Mouse (Mus musculus): ENCODE measurements around the gene Npc2. TPM values are rescaled to one million over a fixed set of nuclear protein-coding genes. Genes with fewer than 3 reads are reported as not detected.
A peak's percentile ranks its signal among the peaks of the same experiment; 100 is the strongest.

Npc2 gene
- polyA plus RNA-seq, 1 experiment from 2014 or later, result 69.8 TPM

DNA sequence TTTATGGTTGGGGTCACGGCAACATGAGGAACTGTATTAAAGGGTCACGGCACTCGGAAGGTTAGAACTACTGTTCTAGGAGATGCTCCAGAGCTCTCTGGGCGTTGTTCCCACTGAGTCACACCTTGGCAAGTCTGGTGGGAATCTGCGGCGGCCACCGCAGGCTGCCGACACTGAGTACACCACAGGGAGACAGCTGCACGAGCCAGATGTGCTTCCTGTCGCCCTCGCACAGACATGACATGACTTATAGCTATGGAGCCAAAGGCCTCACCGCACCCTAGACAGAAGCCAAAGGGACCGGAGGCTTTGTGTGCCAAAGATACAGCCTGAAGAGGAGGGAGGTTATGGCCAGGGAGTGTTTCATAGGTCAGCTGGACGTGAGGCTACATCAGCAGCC is 22.3 kb downstream of the Npc2 start:
- WGBS, result 33% methylated on average over 14 of the region's 14 CpGs
- no peaks in the 10 kb centered on the region for H3K9me3 ChIP-seq (ENCODE audit: low read length)
- no peak overlapping the region for H3K4me3 ChIP-seq (ENCODE audit: low read length)
- no peak overlapping the region for H3K9ac ChIP-seq (replicated peaks; ENCODE audit: low read length)
- H3K27ac ChIP-seq (ENCODE audit: low read length), result no peak overlapping the region
- H3K36me3 ChIP-seq (ENCODE audit: insufficient read depth, low read length), result peaks cover 3% of the 10 kb centered on the region; the same call in 1 of the 2 replicates
- ATAC-seq (ENCODE audit: low FRiP score, low TSS enrichment), result no peak
- peaks cover 15% of the 10 kb centered on the region; the same call in 1 of the 2 replicates for H3K27me3 ChIP-seq (ENCODE audit: insufficient read depth, low read length)
- no peak overlapping the region for H3K4me2 ChIP-seq (replicated peaks; ENCODE audit: low read depth, low read length)
- H3K4me1 ChIP-seq (ENCODE audit: insufficient read depth, low read length), result no peaks in the 10 kb centered on the region

- no peak for ATAC-seq (ENCODE audit: low FRiP score, low TSS enrichment)
- WGBS, result 58% methylated on average over 3 of the region's 3 CpGs
- Histone ChIP-seq H3K36me3 (ENCODE audit: insufficient read depth, low read length) (no peaks in the 10 kb centered on the region), H3K9me3 (ENCODE audit: low read length) (no peaks in the 10 kb centered on the region), H3K4me1 (ENCODE audit: insufficient read depth, low read length) (no peaks in the 10 kb centered on the region), H3K27ac (ENCODE audit: low read length) (no peak overlapping the region), H3K4me2 (replicated peaks; ENCODE audit: low read depth, low read length) (no peak overlapping the region), H3K9ac (replicated peaks; ENCODE audit: low read length) (no peak overlapping the region), H3K27me3 (ENCODE audit: insufficient read depth, low read length) (peaks cover 15% of the 10 kb centered on the region; the same call in 1 of the 2 replicates), H3K4me3 (ENCODE audit: low read length) (no peak overlapping the region)
Observed at GRCm38 (mm10) chr12:84748134-84748533, 24.8 kb downstream of the Npc2 start.

GRCm38 (mm10) chr12:84745700-84746099 is 27.3 kb downstream of the Npc2 start:
- H3K9me3 ChIP-seq (ENCODE audit: low read length), result no peaks in the 10 kb centered on the region
- H3K27ac ChIP-seq (ENCODE audit: low read length), result no peak overlapping the region
- H3K4me3 ChIP-seq (ENCODE audit: low read length), result no peak overlapping the region
- WGBS, result 70% methylated on average over 4 of the region's 4 CpGs
- H3K4me1 ChIP-seq (ENCODE audit: insufficient read depth, low read length), result no peaks in the 10 kb centered on the region
- H3K36me3 ChIP-seq (ENCODE audit: insufficient read depth, low read length), result no peaks in the 10 kb centered on the region
- no peak overlapping the region for H3K4me2 ChIP-seq (replicated peaks; ENCODE audit: low read depth, low read length)
- no peak overlapping the region for H3K9ac ChIP-seq (replicated peaks; ENCODE audit: low read length)
- no peak for ATAC-seq (ENCODE audit: low FRiP score, low TSS enrichment)
- peaks cover 15% of the 10 kb centered on the region; the same call in 1 of the 2 replicates for H3K27me3 ChIP-seq (ENCODE audit: insufficient read depth, low read length)

GRCm38 (mm10) chr12:84743496-84743895 is 29.5 kb downstream of the Npc2 start:
- Histone ChIP-seq H3K4me1 (ENCODE audit: insufficient read depth, low read length) (no peaks in the 10 kb centered on the region), H3K27me3 (ENCODE audit: insufficient read depth, low read length) (peaks cover 9% of the 10 kb centered on the region; the same call in 1 of the 2 replicates), H3K9ac (replicated peaks; ENCODE audit: low read length) (no peak overlapping the region), H3K36me3 (ENCODE audit: insufficient read depth, low read length) (no peaks in the 10 kb centered on the region), H3K27ac (ENCODE audit: low read length) (no peak overlapping the region), H3K4me3 (ENCODE audit: low read length) (no peak overlapping the region), H3K4me2 (replicated peaks; ENCODE audit: low read depth, low read length) (no peak overlapping the region), H3K9me3 (ENCODE audit: low read length) (no peaks in the 10 kb centered on the region)
- ATAC-seq (ENCODE audit: low FRiP score, low TSS enrichment), result no peak
- WGBS, result 78% methylated on average over 10 of the region's 10 CpGs

DNA sequence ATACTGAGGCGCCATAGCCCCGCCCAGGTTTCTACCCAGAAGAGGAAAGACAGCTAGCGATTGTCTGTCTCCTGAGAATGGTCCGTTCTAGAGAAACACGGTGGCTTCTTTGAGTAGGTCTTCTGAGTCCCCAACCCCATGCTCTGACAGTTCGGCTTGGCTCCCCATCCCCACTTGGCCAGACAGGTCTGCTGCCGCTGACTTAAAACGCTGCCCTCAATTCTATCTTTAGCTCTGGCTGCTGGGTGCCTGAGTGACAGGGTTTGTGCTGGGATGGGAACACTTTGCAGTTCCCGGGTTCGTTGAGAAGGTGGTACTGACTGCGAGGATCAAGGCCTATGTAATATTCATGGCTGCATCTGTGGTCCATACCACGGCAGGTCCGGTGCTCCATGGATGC is 39.6 kb downstream of the Npc2 start:
- 68% methylated on average over 13 of the region's 13 CpGs for WGBS
- H3K27me3 ChIP-seq (ENCODE audit: insufficient read depth, low read length), result peaks cover 32% of the 10 kb centered on the region
- no peak overlapping the region for H3K4me2 ChIP-seq (replicated peaks; ENCODE audit: low read depth, low read length)
- ATAC-seq (ENCODE audit: low FRiP score, low TSS enrichment), result no peak
- H3K36me3 ChIP-seq (ENCODE audit: insufficient read depth, low read length), result no peaks in the 10 kb centered on the region
- H3K4me1 ChIP-seq (ENCODE audit: insufficient read depth, low read length), result no peaks in the 10 kb centered on the region
- no peaks in the 10 kb centered on the region for H3K9me3 ChIP-seq (ENCODE audit: low read length)
- no peak overlapping the region for H3K27ac ChIP-seq (ENCODE audit: low read length)
- no peak overlapping the region for H3K9ac ChIP-seq (replicated peaks; ENCODE audit: low read length)
- no peak overlapping the region for H3K4me3 ChIP-seq (ENCODE audit: low read length)

DNA sequence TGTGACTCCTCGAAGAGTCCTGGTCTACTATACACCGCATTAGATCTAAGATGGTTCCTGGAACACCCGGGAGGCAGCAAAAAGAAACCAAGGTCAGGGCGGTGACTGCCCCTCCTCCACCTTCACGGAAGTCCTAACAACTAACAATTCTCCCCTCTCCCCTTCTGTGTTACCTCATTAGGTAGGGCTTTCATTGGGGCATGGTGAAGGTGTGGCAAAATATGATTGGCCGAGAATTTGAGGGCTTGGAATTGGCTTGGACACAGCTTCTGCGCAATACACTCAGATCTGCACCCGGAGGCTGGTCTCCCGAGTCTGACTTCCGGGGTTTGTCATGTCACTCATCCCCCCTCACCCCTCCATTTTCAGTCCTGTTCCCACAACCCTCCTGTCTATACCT is 44.5 kb downstream of the Npc2 start:
- no peaks in the 10 kb centered on the region for H3K36me3 ChIP-seq (ENCODE audit: insufficient read depth, low read length)
- H3K4me1 ChIP-seq (ENCODE audit: insufficient read depth, low read length), result peaks cover 16% of the 10 kb centered on the region
- WGBS, result 95% methylated on average over 10 of the region's 10 CpGs
- H3K27me3 ChIP-seq (ENCODE audit: insufficient read depth, low read length), result peaks cover 20% of the 10 kb centered on the region; the same call in 1 of the 2 replicates
- no peak overlapping the region for H3K4me3 ChIP-seq (ENCODE audit: low read length)
- no peaks in the 10 kb centered on the region for H3K9me3 ChIP-seq (ENCODE audit: low read length)
- no peak overlapping the region for H3K9ac ChIP-seq (replicated peaks; ENCODE audit: low read length)
- ATAC-seq (ENCODE audit: low FRiP score, low TSS enrichment), result no peak
- H3K27ac ChIP-seq (ENCODE audit: low read length), result no peak overlapping the region
- no peak overlapping the region for H3K4me2 ChIP-seq (replicated peaks; ENCODE audit: low read depth, low read length)

DNA sequence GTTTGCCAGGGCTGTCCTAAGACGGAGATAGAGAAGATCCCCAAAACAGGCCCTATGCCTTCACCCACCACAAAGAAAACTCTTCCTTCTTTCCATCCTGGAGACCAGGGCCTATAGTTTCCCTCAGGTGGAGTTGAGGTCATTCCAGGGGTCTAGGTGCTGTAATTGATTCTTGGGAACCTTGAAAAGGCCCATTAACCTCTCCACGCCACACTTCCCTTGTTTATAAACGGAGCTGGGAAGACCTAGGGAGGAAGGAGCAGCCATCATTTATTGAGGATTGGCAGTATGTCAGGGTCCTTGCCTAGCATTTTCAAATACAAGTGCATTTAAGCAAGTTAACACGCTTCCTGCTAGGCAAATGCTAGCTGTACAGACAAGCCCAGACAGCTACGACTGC is 45.5 kb downstream of the Npc2 start:
- peaks cover 16% of the 10 kb centered on the region for H3K4me1 ChIP-seq (ENCODE audit: insufficient read depth, low read length)
- H3K36me3 ChIP-seq (ENCODE audit: insufficient read depth, low read length), result no peaks in the 10 kb centered on the region
- H3K27ac ChIP-seq (ENCODE audit: low read length), result no peak overlapping the region
- no peaks in the 10 kb centered on the region for H3K9me3 ChIP-seq (ENCODE audit: low read length)
- peak; percentile 81 for ATAC-seq (ENCODE audit: low FRiP score, low TSS enrichment)
- H3K9ac ChIP-seq (replicated peaks; ENCODE audit: low read length), result no peak overlapping the region
- H3K27me3 ChIP-seq (ENCODE audit: insufficient read depth, low read length), result peaks cover 10% of the 10 kb centered on the region; the same call in 1 of the 2 replicates
- WGBS, result 19% methylated on average over 5 of the region's 5 CpGs
- no peak overlapping the region for H3K4me3 ChIP-seq (ENCODE audit: low read length)
- H3K4me2 ChIP-seq (replicated peaks; ENCODE audit: low read depth, low read length), result no peak overlapping the region

- Histone ChIP-seq H3K27me3 (ENCODE audit: insufficient read depth, low read length) (peaks cover 13% of the 10 kb centered on the region; the same call in 1 of the 2 replicates), H3K4me3 (ENCODE audit: low read length) (no peak overlapping the region), H3K36me3 (ENCODE audit: insufficient read depth, low read length) (no peaks in the 10 kb centered on the region), H3K9me3 (ENCODE audit: low read length) (no peaks in the 10 kb centered on the region), H3K4me2 (replicated peaks; ENCODE audit: low read depth, low read length) (no peak overlapping the region), H3K9ac (replicated peaks; ENCODE audit: low read length) (no peak overlapping the region), H3K27ac (ENCODE audit: low read length) (peak overlapping the region; percentile 32; the same call in 1 of the 2 replicates), H3K4me1 (ENCODE audit: insufficient read depth, low read length) (peaks cover 16% of the 10 kb centered on the region)
- WGBS, result 8% methylated on average over 4 of the region's 4 CpGs
- ATAC-seq (ENCODE audit: low FRiP score, low TSS enrichment), result peak; percentile 87
Observed at GRCm38 (mm10) chr12:84726986-84727385, 46.0 kb downstream of the Npc2 start.

DNA sequence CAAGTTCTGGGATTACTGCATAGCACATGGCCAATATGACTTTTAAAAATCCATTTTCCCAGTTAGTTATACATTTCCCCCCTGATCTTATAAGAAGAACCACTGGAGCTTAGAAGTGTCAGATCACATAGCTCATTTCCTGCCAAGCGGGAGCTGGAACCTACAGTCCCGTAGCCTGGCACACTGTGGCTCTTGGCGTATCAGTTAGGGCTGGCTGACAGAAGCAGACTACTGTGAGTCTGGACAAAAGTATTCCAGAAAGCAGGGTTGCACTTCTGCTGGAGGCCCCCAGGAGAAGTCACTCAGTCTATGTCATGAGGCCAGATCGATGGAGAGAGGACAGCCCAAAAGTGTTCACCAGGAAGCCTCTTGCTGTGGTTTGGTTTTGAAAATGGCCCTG is 46.6 kb downstream of the Npc2 start:
- Histone ChIP-seq H3K4me3 (ENCODE audit: low read length) (no peak overlapping the region), H3K9ac (replicated peaks; ENCODE audit: low read length) (no peak overlapping the region), H3K4me2 (replicated peaks; ENCODE audit: low read depth, low read length) (no peak overlapping the region), H3K27me3 (ENCODE audit: insufficient read depth, low read length) (peaks cover 13% of the 10 kb centered on the region), H3K27ac (ENCODE audit: low read length) (peak overlapping the region; percentile 32; the same call in 1 of the 2 replicates), H3K9me3 (ENCODE audit: low read length) (no peaks in the 10 kb centered on the region), H3K4me1 (ENCODE audit: insufficient read depth, low read length) (peaks cover 16% of the 10 kb centered on the region), H3K36me3 (ENCODE audit: insufficient read depth, low read length) (no peaks in the 10 kb centered on the region)
- WGBS, result 47% methylated on average over 4 of the region's 4 CpGs
- ATAC-seq (ENCODE audit: low FRiP score, low TSS enrichment), result no peak

DNA sequence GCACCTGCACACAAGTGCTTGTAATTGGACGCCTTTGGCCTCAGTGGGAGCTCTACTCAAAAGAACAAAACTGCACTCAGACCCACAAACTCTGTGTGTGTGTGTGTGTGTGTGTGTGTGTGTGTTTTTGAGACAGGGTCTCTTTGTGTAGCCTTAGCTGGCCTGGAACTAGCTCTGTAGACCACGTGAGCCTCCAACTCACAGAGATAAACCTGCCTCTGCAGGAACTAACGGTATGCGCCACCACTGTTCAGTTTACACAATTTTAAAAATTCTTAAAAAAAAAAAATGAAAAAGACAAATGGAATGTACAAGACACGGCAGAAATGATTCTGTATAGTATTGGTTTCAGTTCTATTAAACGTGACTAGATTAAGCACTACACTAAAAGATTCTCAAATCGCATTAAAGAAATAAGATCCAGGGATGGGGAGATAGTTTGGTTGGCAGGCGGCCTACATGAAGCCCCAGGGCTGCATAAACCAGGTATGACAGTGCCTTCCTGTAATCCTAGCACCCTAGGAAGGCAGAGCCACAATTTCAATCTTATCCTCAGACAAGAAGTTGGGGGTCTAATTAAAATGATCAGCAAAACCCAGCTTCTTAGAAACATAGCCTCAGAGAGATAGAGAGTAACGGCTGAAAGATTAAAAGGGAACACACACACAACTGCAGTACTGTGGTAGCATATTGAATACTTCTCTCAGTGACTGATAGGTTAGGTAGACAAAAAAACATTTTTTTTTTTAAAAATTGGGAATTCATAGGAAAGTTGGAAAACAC is 54.3 kb downstream of the Npc2 start:
- WGBS, result 85% methylated on average over 9 of the region's 9 CpGs
- Histone ChIP-seq H3K27ac (ENCODE audit: low read length) (no peak overlapping the region), H3K4me1 (ENCODE audit: insufficient read depth, low read length) (no peaks in the 10 kb centered on the region), H3K4me3 (ENCODE audit: low read length) (no peak overlapping the region), H3K9ac (replicated peaks; ENCODE audit: low read length) (no peak overlapping the region), H3K9me3 (ENCODE audit: low read length) (no peaks in the 10 kb centered on the region), H3K27me3 (ENCODE audit: insufficient read depth, low read length) (peaks cover 11% of the 10 kb centered on the region), H3K36me3 (ENCODE audit: insufficient read depth, low read length) (no peaks in the 10 kb centered on the region), H3K4me2 (replicated peaks; ENCODE audit: low read depth, low read length) (no peak overlapping the region)
- ATAC-seq (ENCODE audit: low FRiP score, low TSS enrichment), result no peak

Data from kidney, embryonic 16.5 days (tissue).